Mouse (Mus musculus) cerebellum, adult 2 months (tissue): ENCODE measurements around the gene Hepacam.

Source experiments
- CTCF ChIP-seq: fragments of 200-500 bp; IDR thresholded peaks from 2 replicates; pipeline ENCODE4 v1.5.1; 2011; ENCODE audit warnings: low read depth, mild to moderate bottlenecking, control low read depth, low read length, moderate library complexity, borderline replicate concordance; ENCODE audit not compliant: insufficient read depth
- POLR2A ChIP-seq: fragments of 200-500 bp; IDR thresholded peaks from 2 replicates; pipeline ENCODE4 v1.6.1; 2011; ENCODE audit warnings: low read length, control low read depth, borderline replicate concordance; ENCODE audit not compliant: insufficient read depth

- TF ChIP-seq CTCF (no peak), POLR2A (no peak)
Observed at GRCm38 (mm10) chr9:37365706-37366105, 1.4 kb upstream of the Hepacam start.
